Mouse (Mus musculus): Measurements from ENCODE around the gene Bmp5. TPM values are rescaled to one million over a fixed set of nuclear protein-coding genes. Genes with fewer than 3 reads are reported as not detected.

Bmp5 gene
- 0.35 TPM for polyA plus RNA-seq (2015; fragmentation: Illumina TruSeq; extraction: RNeasy Lipid Tissue Mini Kit (QIAGEN cat#74804); ENCODE audit: insufficient read depth, low read depth, low replicate concordance)

GRCm38 (mm10) chr9:75775129-75775845 lies at the start of gene Bmp5:
Gene Bmp5, plus strand, starts transcription at chr9:75775364.

Other genes with a start within 250 kb of the Bmp5 start
- 12.6 TPM for gene Tmod3, start 215.7 kb upstream of the Bmp5 start, polyA plus RNA-seq (2015; fragmentation: Illumina TruSeq; extraction: RNeasy Lipid Tissue Mini Kit (QIAGEN cat#74804); ENCODE audit: insufficient read depth, low read depth, low replicate concordance)
- gene Tmod2, start 164.0 kb upstream of the Bmp5 start, polyA plus RNA-seq (2015; fragmentation: Illumina TruSeq; extraction: RNeasy Lipid Tissue Mini Kit (QIAGEN cat#74804); ENCODE audit: insufficient read depth, low read depth, low replicate concordance): 3.3 TPM
- 10.8 TPM for gene Lysmd2, start 149.6 kb upstream of the Bmp5 start, polyA plus RNA-seq (2015; fragmentation: Illumina TruSeq; extraction: RNeasy Lipid Tissue Mini Kit (QIAGEN cat#74804); ENCODE audit: insufficient read depth, low read depth, low replicate concordance)
- gene Scg3, start 91.3 kb upstream of the Bmp5 start, polyA plus RNA-seq (2015; fragmentation: Illumina TruSeq; extraction: RNeasy Lipid Tissue Mini Kit (QIAGEN cat#74804); ENCODE audit: insufficient read depth, low read depth, low replicate concordance): 42.4 TPM
- gene Hmgcll1, start 239.5 kb downstream of the Bmp5 start, polyA plus RNA-seq (2015; fragmentation: Illumina TruSeq; extraction: RNeasy Lipid Tissue Mini Kit (QIAGEN cat#74804); ENCODE audit: insufficient read depth, low read depth, low replicate concordance): 0.20 TPM

All from pancreas, adult 10 weeks (tissue).